Mouse (Mus musculus) kidney, adult 2 months (tissue): ENCODE data around the gene Mtcl1. TPM values are rescaled to one million over a fixed set of nuclear protein-coding genes. Genes with fewer than 3 reads are reported as not detected.

ENCODE experiments used
- DNase-seq: peaks from one replicate; pipeline ENCODE4 v3.0.0; 2021
- H3K27ac ChIP-seq: fragments of 200-500 bp; 2 replicates; pipeline ENCODE4 v1.5.1; 2012; ENCODE audit warnings: low read depth, low read length, control low read depth, inconsistent platforms; ENCODE audit not compliant: insufficient read depth
- H3K27me3 ChIP-seq: fragments of 200-500 bp; replicated peaks from 2 replicates; pipeline ENCODE4 v1.6.1; 2012; ENCODE audit warnings: mild to moderate bottlenecking, moderate library complexity, low read length, inconsistent platforms; ENCODE audit not compliant: control insufficient read depth, insufficient read depth
- H3K36me3 ChIP-seq: fragments of 200-500 bp; 2 replicates; pipeline ENCODE4 v1.6.1; 2012; ENCODE audit warnings: mild to moderate bottlenecking, moderate library complexity, low read length, inconsistent platforms; ENCODE audit not compliant: control insufficient read depth, insufficient read depth
- H3K4me1 ChIP-seq: fragments of 200-500 bp; 2 replicates; pipeline ENCODE4 v1.6.1; 2011; ENCODE audit warnings: low read length; ENCODE audit not compliant: control insufficient read depth, insufficient read depth
- H3K4me3 ChIP-seq: fragments of 200-500 bp; 2 replicates; pipeline ENCODE4 v1.5.1; 2011; ENCODE audit warnings: mild to moderate bottlenecking, low read depth, low read length, control low read depth; ENCODE audit not compliant: insufficient read depth
- CTCF ChIP-seq: fragments of 200-500 bp; conservative IDR thresholded peaks from 2 replicates; pipeline ENCODE4 v1.5.1; 2011; ENCODE audit warnings: low read depth, mild to moderate bottlenecking, control low read depth, low read length, moderate library complexity, mixed read lengths; ENCODE audit not compliant: insufficient read depth, insufficient read length
- POLR2A ChIP-seq: fragments of 200-500 bp; IDR thresholded peaks from one replicate; pipeline ENCODE4 v1.6.1; 2011; ENCODE audit warnings: low read depth, low read length, control low read depth
- WGBS: fragments of 180-500 bp; shearing (Covaris S2); methylation state at CpG from one replicate; pipeline ENCODE4 v1.1.7; 2018; 5-methylcytosine and 5-hydroxymethylcytosine counted together
- polyA plus RNA-seq: library from polyadenylated mRNA; depleted of rRNA; stranded (reverse); fragments of >200 nt; gene quantifications from 2 replicates; pipeline ENCODE4 v1.2.3, GENCODE M21; 2012

Gene Mtcl1
- polyA plus RNA-seq, 1 experiment: 3.5 TPM

- no peak overlapping the region for H3K27ac ChIP-seq
- 68% methylated on average over 15 of the region's 15 CpGs for WGBS
- peaks cover 8% of the 10 kb centered on the region for H3K4me1 ChIP-seq
- no peak for TF ChIP-seq CTCF
- no peak for TF ChIP-seq POLR2A
- H3K4me3 ChIP-seq: no peak overlapping the region
- DNase-seq: no peak
- H3K36me3 ChIP-seq: no peaks in the 10 kb centered on the region
- no peaks in the 10 kb centered on the region for H3K27me3 ChIP-seq
Measured at GRCm38 (mm10) chr17:66350127-66350526, 99.4 kb downstream of the Mtcl1 start.

- TF ChIP-seq CTCF: no peak
- TF ChIP-seq POLR2A: no peak
- H3K4me3 ChIP-seq: no peak overlapping the region
- H3K27ac ChIP-seq: no peak overlapping the region
- no peaks in the 10 kb centered on the region for H3K27me3 ChIP-seq
- no peaks in the 10 kb centered on the region for H3K36me3 ChIP-seq
- no peak for DNase-seq
- WGBS: 65% methylated on average over 11 of the region's 11 CpGs
- no peaks in the 10 kb centered on the region for H3K4me1 ChIP-seq
Measured at GRCm38 (mm10) chr17:66346378-66346777, 103.2 kb downstream of the Mtcl1 start.

- 88% methylated on average over 15 of the region's 15 CpGs for WGBS
- no peaks in the 10 kb centered on the region for H3K27me3 ChIP-seq
- H3K4me1 ChIP-seq: no peaks in the 10 kb centered on the region
- TF ChIP-seq CTCF: no peak
- TF ChIP-seq POLR2A: no peak
- no peak for DNase-seq
- no peaks in the 10 kb centered on the region for H3K36me3 ChIP-seq
- H3K27ac ChIP-seq: no peak overlapping the region
- no peak overlapping the region for H3K4me3 ChIP-seq
Measured at GRCm38 (mm10) chr17:66345680-66346079, 103.9 kb downstream of the Mtcl1 start.

GRCm38 (mm10) chr17:66342932-66343331 is 106.6 kb downstream of the Mtcl1 start:
- no peak for TF ChIP-seq CTCF
- Histone ChIP-seq H3K4me1 (no peaks in the 10 kb centered on the region), H3K27ac (no peak overlapping the region), H3K4me3 (no peak overlapping the region), H3K36me3 (no peaks in the 10 kb centered on the region), H3K27me3 (no peaks in the 10 kb centered on the region)
- DNase-seq: no peak
- 97% methylated on average over 18 of the region's 18 CpGs for WGBS

GRCm38 (mm10) chr17:66341670-66342069 is 107.9 kb downstream of the Mtcl1 start:
- Histone ChIP-seq H3K27me3 (no peaks in the 10 kb centered on the region), H3K36me3 (no peaks in the 10 kb centered on the region), H3K27ac (no peak overlapping the region), H3K4me1 (no peaks in the 10 kb centered on the region), H3K4me3 (no peak overlapping the region)
- DNase-seq: no peak
- TF ChIP-seq POLR2A (no peak), CTCF (no peak)
- WGBS: 54% methylated on average over 6 of the region's 6 CpGs

GRCm38 (mm10) chr17:66340798-66341197 is 108.8 kb downstream of the Mtcl1 start:
- 46% methylated on average over 12 of the region's 12 CpGs for WGBS
- TF ChIP-seq CTCF (no peak), POLR2A (no peak)
- DNase-seq: no peak

GRCm38 (mm10) chr17:66337929-66338328 is 111.6 kb downstream of the Mtcl1 start:
- DNase-seq: no peak
- Histone ChIP-seq H3K4me1 (no peaks in the 10 kb centered on the region), H3K36me3 (no peaks in the 10 kb centered on the region), H3K4me3 (no peak overlapping the region), H3K27ac (no peak overlapping the region), H3K27me3 (no peaks in the 10 kb centered on the region)
- WGBS: 94% methylated on average over 13 of the region's 13 CpGs
- no peak for TF ChIP-seq POLR2A
- TF ChIP-seq CTCF: no peak

More at GRCm38 (mm10) chr17:66340798-66341197, 108.8 kb downstream of the Mtcl1 start:
- Histone ChIP-seq H3K27me3 (no peaks in the 10 kb centered on the region), H3K27ac (no peak overlapping the region), H3K4me1 (no peaks in the 10 kb centered on the region), H3K4me3 (no peak overlapping the region), H3K36me3 (no peaks in the 10 kb centered on the region)

DNA sequence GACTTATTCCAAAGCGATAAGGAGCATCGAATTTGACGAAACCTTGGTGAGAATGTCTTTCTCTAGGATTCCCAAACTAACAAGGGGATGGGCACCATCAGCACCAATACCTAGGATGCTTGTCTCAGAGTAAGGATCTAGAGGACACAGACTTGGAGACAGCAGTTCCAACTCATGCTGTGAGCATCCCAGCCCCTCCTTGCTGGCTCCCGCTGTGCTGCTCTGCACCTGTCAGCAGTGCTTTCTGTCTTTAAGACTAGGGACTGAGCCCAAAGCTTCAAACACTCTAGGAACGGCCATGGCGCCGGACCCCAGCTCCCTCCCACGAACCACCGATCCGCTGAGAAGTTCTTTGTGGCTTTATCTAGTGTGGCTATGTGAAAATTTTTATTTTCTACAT is 114.0 kb downstream of the Mtcl1 start:
- no peaks in the 10 kb centered on the region for H3K4me1 ChIP-seq
- H3K27ac ChIP-seq: no peak overlapping the region
- H3K36me3 ChIP-seq: no peaks in the 10 kb centered on the region
- H3K27me3 ChIP-seq: no peaks in the 10 kb centered on the region
- 94% methylated on average over 10 of the region's 10 CpGs for WGBS
- H3K4me3 ChIP-seq: no peak overlapping the region
- TF ChIP-seq POLR2A (no peak), CTCF (no peak)
- no peak for DNase-seq
